Mouse (Mus musculus) forebrain, postnatal 0 days (tissue): ENCODE measurements around the gene Siae. TPM values are rescaled to one million over a fixed set of nuclear protein-coding genes. Genes with fewer than 3 reads are reported as not detected.

Experiments used
- ATAC-seq: fragments of 200-750 bp; cut with Nextera tagmentation; 2 replicates; pipeline ENCODE4 v1.8.0; 2017; ENCODE audit warnings: mild to moderate bottlenecking, moderate library complexity
- DNase-seq: peaks from one replicate; pipeline ENCODE4 v3.0.0-alpha.2; 2015
- H3K27ac ChIP-seq: fragments of 300-500 bp; sonication (generic); 2 replicates; pipeline ENCODE4 v1.5.1; 2014; ENCODE audit warnings: low read depth, mild to moderate bottlenecking, antibody characterized with exemption, low read length, moderate library complexity, mixed read lengths
- H3K27me3 ChIP-seq: fragments of 300-500 bp; sonication (generic); 2 replicates; pipeline ENCODE4 v1.6.1; 2014; ENCODE audit warnings: mild to moderate bottlenecking, low read length, mixed read lengths; ENCODE audit not compliant: insufficient read depth
- H3K36me3 ChIP-seq: fragments of 300-500 bp; sonication (generic); 2 replicates; pipeline ENCODE4 v1.6.1; 2014; ENCODE audit warnings: mild to moderate bottlenecking, moderate library complexity; ENCODE audit not compliant: insufficient read depth
- H3K4me1 ChIP-seq: fragments of 300-500 bp; sonication (generic); 2 replicates; pipeline ENCODE4 v1.6.1; 2014; ENCODE audit warnings: antibody characterized with exemption; ENCODE audit not compliant: insufficient read depth
- H3K4me2 ChIP-seq: fragments of 300-500 bp; sonication (generic); 2 replicates; pipeline ENCODE4 v1.6.1; 2014; ENCODE audit warnings: low read depth, mild to moderate bottlenecking, moderate library complexity
- H3K4me3 ChIP-seq: fragments of 300-500 bp; sonication (generic); 2 replicates; pipeline ENCODE4 v1.5.1; 2014; ENCODE audit warnings: low read depth, low read length, mixed read lengths
- H3K9ac ChIP-seq: fragments of 300-500 bp; sonication (generic); 2 replicates; pipeline ENCODE4 v1.6.1; 2014; ENCODE audit warnings: mild to moderate bottlenecking
- H3K9me3 ChIP-seq: fragments of 300-500 bp; sonication (generic); 2 replicates; pipeline ENCODE4 v1.6.1; 2016; ENCODE audit warnings: low read length
- CTCF ChIP-seq: sonication (generic); IDR thresholded peaks from 2 replicates; pipeline ENCODE4 v1.5.1; 2016; ENCODE audit warnings: antibody characterized with exemption, control low read depth, low read depth
- WGBS: fragments of 180-500 bp; shearing (Covaris S2); extraction: QIAGEN DNeasy Blood & Tissue Kit; methylation state at CpG from one replicate; pipeline ENCODE4 v1.1.7; 2014; 5-methylcytosine and 5-hydroxymethylcytosine counted together
- polyA plus RNA-seq: library from polyadenylated mRNA; unstranded; fragments of >200 nt; fragmentation: Nextera tagmentation; extraction: Ambion mirVana; gene quantifications from 2 replicates; pipeline ENCODE4 v1.2.1, GENCODE M21; 2015
- total RNA-seq: library from RNA; depleted of rRNA; stranded (reverse); fragments of >200 nt; gene quantifications from 2 replicates; pipeline ENCODE4 v1.2.3, GENCODE M21; 2014

Siae gene
- total and polyA plus RNA-seq, 2 experiments from 2014 or later: 13.7 to 13.8 TPM

GRCm38 (mm10) chr9:37598637-37599036, 43.1 kb downstream of the Siae start:
- ATAC-seq (no peak), DNase-seq (no peak)
- Histone ChIP-seq H3K9me3 (no peaks in the 10 kb centered on the region), H3K4me3 (no peak overlapping the region), H3K36me3 (no peaks in the 10 kb centered on the region), H3K9ac (no peak overlapping the region), H3K4me1 (no peaks in the 10 kb centered on the region), H3K27me3 (no peaks in the 10 kb centered on the region), H3K4me2 (no peak overlapping the region), H3K27ac (no peak overlapping the region)
- 90% methylated on average over 2 of the region's 2 CpGs for WGBS
- TF ChIP-seq CTCF: no peak

DNA sequence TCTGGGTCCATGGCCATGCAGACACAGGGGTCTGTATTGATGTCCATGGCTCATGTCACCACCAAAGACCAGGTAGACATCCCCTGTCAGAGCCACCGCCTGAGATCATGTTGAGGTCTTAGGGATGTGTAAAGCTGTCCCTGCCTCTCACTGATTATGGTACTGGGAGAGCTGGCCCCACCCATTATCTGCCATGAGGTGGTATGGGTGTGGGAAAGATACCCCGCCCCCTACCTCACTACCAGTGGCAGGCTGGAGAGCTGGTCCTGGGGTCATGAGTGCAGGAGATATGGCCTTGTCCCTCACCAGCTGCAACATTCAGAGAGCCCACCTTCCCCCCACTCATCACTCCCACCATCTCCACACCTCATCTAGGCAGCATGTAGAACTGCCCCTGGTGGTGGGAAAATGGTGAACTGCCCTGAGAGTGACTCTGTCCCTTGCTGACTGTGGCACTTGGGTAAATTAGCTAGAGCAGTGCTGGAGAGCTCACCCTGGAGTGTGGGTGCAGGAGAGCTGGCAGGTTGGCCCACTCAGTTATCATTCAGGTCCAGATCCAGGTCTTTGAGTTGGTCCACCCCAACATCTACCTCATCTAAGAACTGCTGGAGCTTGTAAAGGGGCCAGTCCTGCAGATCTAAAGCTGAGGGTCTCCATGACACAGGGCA, 45.2 kb downstream of the Siae start:
- Histone ChIP-seq H3K27ac (no peak overlapping the region), H3K4me2 (no peak overlapping the region), H3K4me3 (no peak overlapping the region), H3K27me3 (no peaks in the 10 kb centered on the region), H3K9ac (no peak overlapping the region), H3K9me3 (no peaks in the 10 kb centered on the region), H3K4me1 (no peaks in the 10 kb centered on the region), H3K36me3 (no peaks in the 10 kb centered on the region)
- WGBS: 100% methylated on average over 2 of the region's 2 CpGs
- ATAC-seq (no peak), DNase-seq (no peak)
- no peak for TF ChIP-seq CTCF

DNA sequence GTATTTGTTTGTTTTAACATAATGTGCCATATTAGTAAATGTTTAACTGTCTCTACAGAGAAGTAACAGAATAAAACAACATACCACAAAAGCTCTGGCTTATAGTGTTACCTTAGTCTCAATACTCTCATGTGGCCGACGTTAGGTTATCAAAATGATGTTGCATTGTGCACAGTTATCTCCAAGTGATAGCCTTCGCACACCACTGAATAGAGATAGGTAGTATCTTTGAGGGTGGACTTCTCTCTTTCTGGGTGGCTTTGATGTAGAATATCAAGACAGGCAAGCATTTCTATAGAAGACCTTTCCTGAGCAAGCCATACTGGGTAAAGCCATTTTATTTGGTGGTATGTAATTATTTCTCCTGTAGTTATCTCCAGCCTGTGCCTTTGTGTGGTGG, 49.6 kb downstream of the Siae start:
- H3K36me3 ChIP-seq: no peaks in the 10 kb centered on the region
- TF ChIP-seq CTCF: no peak
- H3K27ac ChIP-seq: no peak overlapping the region
- no peak overlapping the region for H3K9ac ChIP-seq
- no peak overlapping the region for H3K4me2 ChIP-seq
- no peak for ATAC-seq
- 94% methylated on average over 3 of the region's 3 CpGs for WGBS
- H3K9me3 ChIP-seq: no peaks in the 10 kb centered on the region
- DNase-seq: no peak
- no peaks in the 10 kb centered on the region for H3K27me3 ChIP-seq
- no peak overlapping the region for H3K4me3 ChIP-seq
- no peaks in the 10 kb centered on the region for H3K4me1 ChIP-seq

- no peaks in the 10 kb centered on the region for H3K27me3 ChIP-seq
- H3K27ac ChIP-seq: no peak overlapping the region
- no peak overlapping the region for H3K9ac ChIP-seq
- H3K4me3 ChIP-seq: no peak overlapping the region
- no peak for TF ChIP-seq CTCF
- H3K4me2 ChIP-seq: no peak overlapping the region
- WGBS: 72% methylated on average over 4 of the region's 4 CpGs
- H3K9me3 ChIP-seq: no peaks in the 10 kb centered on the region
- no peak for ATAC-seq
- no peaks in the 10 kb centered on the region for H3K36me3 ChIP-seq
- DNase-seq: no peak
- H3K4me1 ChIP-seq: peaks cover 8% of the 10 kb centered on the region
These were observed 54.1 kb downstream of the Siae start for GRCm38 (mm10) chr9:37609558-37609957.

GRCm38 (mm10) chr9:37613182-37613910, 57.8 kb downstream of the Siae start, which contains the start of gene Spa17:
Spa17 (minus strand) TSS chr9:37613722.
- Histone ChIP-seq H3K36me3 (no peaks in the 10 kb centered on the region), H3K27me3 (no peaks in the 10 kb centered on the region), H3K27ac (peak within 1 kb of the TSS; percentile 87), H3K9me3 (no peaks in the 10 kb centered on the region), H3K4me1 (peaks cover 8% of the 10 kb centered on the region), H3K4me3 (peak within 1 kb of the TSS; percentile 60), H3K4me2 (peak within 1 kb of the TSS; percentile 66), H3K9ac (peak within 1 kb of the TSS; percentile 86)
- under 1% methylated on average over 45 of the region's 45 CpGs for WGBS
- ATAC-seq (peak; percentile 93), DNase-seq (peak; percentile 94)
- no peak for TF ChIP-seq CTCF

DNA sequence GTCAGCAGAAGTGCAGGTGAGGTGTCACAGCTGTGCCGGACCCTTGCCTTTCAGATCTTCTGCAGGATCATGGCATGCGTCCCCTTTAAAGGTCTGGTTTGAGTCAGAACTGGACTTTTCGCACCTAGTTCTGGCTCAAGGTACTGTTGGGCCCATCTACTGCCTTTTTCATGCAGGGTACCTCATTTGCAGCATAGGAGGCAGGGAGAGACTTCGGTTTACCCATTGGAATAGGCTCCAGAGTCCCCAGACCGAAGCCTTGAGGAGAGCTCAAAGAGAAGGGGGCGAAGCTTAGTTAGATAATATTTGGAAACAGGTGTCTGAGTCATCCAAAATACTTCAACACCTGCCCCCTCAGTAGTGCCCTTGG, 58.4 kb downstream of the Siae start:
- no peak for TF ChIP-seq CTCF
- DNase-seq (no peak), ATAC-seq (peak; percentile 50)
- H3K9ac ChIP-seq: peak overlapping the region; percentile 86
- peak overlapping the region; percentile 60 for H3K4me3 ChIP-seq
- no peaks in the 10 kb centered on the region for H3K27me3 ChIP-seq
- peak overlapping the region; percentile 87 for H3K27ac ChIP-seq
- whole genome bisulfite sequencing: 17% methylated on average over 6 of the region's 6 CpGs
- peak overlapping the region; percentile 66 for H3K4me2 ChIP-seq
- no peaks in the 10 kb centered on the region for H3K36me3 ChIP-seq
- H3K9me3 ChIP-seq: no peaks in the 10 kb centered on the region
- peaks cover 8% of the 10 kb centered on the region for H3K4me1 ChIP-seq

DNA sequence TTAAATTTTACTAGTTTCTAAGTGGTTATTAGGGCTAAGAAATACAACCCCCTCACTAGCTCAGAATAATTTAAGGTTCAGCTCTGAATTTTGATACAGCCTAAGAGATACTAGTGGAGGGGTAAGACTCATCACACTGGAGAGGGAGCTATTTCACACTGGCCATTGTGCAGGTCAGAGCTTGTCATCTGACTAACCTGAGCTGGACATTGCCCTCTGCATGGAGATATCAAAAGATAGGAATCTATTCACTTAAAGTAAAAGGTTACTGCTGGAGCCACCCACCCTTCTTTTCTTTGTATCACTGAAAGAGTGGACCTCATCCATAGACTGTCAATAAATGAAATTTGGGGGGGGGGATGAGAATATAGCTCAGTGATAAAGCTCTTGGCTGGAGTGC, 58.8 kb downstream of the Siae start:
- H3K9me3 ChIP-seq: no peaks in the 10 kb centered on the region
- no peak for TF ChIP-seq CTCF
- no peak for ATAC-seq
- peak overlapping the region; percentile 87 for H3K27ac ChIP-seq
- H3K9ac ChIP-seq: no peak overlapping the region
- H3K27me3 ChIP-seq: no peaks in the 10 kb centered on the region
- peak overlapping the region; percentile 66 for H3K4me2 ChIP-seq
- H3K4me1 ChIP-seq: peaks cover 8% of the 10 kb centered on the region
- H3K36me3 ChIP-seq: no peaks in the 10 kb centered on the region
- H3K4me3 ChIP-seq: no peak overlapping the region
- no peak for DNase-seq
